Mouse (Mus musculus): ENCODE measurements at regions not wholly inside any gene's neighbourhood (a gene's known extent, or its start where the extent isn't known, plus 50 kb on each side); places are given as distances from the start of the nearest gene placed in this dataset.

DNA sequence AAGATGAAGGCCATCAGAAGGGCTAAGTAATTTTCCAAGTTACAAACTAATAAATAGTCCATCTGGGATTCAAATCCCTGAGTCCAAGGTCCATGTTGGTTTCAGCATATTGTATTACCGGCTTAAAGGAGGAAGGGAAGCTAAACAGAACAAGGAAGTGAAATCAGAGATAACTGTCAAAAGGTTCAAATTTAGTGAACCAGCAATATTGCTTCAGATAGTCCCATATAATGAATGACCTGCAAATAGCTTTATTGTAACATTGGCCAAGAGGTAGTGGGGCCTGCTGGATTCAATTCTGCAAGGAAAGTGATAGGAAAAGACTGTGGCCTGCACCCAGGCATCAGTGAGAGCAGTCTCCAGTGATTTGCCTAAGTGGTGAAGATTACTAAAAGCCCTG lies 447.8 kb upstream of the Cited2 start:
- TF ChIP-seq CTCF (conservative IDR thresholded peaks at IDR 0.05; ENCODE audit: low read length) (no peak), NANOG (IDR thresholded peaks at IDR 0.05; ENCODE audit: borderline replicate concordance, low read length) (no peak)
